Mouse (Mus musculus): ENCODE results near the gene Prpf31. TPM values are rescaled to one million over a fixed set of nuclear protein-coding genes. Genes with fewer than 3 reads are reported as not detected.
A peak's percentile ranks its signal among the peaks of the same experiment; 100 is the strongest.

Prpf31 gene
- total RNA-seq, 2 experiments from 2014 or later = 22.5 to 26.5 TPM

DNA sequence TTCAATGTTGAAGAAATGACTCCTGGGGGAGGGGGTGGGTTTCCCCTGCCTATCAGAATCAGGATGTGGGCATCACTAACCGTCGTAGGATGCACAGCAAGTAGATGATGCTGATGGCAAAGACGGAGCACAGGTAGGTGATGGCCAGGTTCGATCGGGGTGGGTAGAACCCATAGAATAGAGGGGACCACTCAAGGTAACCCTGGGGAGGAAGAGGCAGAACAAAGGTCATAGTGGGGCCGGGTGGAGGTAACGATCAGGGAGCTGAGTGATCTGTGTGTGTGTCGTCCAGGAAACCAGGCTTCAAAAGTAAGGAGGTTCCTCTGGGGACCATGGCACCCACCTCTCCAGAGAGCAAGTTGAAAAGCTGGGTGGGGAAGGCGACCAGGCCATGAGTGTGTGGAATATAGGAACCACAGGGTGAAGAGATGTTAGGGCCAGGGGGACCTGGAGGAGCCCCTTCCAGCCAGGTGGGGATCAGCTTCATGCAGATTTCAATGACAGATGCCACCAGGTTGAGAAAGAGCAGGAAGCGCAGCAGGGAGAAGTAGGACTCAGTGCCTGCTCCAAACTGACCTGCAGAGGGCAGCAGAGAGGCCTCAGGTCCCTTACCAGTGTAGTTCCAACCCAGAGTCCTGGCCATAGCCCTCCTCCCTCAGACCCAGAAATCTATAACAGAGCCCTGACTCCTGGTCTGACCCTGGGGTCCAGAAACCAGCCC, 44.9 kb downstream of the Prpf31 start:
- intact Hi-C loops (cut with DNase I) = loop anchor here (2.0 to 5.0 kb wide), 3 partner anchors 16 to 798 kb away; no protein-coding TSS in a partner anchor
- DNase-seq = peak; percentile 84 to 93

- DNase-seq = no peak
- intact Hi-C loops (cut with DNase I) = loop anchor here (2.0 kb wide), 1 partner anchor 16 kb away; no protein-coding TSS in a partner anchor
Observed at GRCm38 (mm10) chr7:3675228-3675548, 45.4 kb downstream of the Prpf31 start.

DNA sequence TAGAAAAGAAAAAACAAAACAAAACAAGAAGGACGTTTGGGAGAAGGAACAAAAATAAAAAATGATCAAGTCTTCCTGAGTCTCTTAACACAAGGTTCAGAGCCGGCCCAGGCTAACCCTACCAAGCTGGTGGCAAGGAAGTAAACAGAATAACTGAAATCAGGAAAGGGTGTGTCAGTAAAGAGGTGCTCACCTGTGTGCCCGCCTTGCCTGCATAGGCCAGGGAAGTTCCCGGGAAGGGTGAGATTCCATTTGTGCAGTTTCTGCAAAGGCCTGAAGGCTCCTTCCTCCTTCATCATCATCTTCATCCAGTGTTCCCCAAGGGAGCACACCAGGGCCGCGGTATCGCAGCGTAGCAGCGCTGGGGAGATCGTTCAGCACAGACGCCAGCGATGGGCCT, 46.6 kb downstream of the Prpf31 start:
- no peak for DNase-seq
- intact Hi-C loops (cut with DNase I) = no loop called here

DNA sequence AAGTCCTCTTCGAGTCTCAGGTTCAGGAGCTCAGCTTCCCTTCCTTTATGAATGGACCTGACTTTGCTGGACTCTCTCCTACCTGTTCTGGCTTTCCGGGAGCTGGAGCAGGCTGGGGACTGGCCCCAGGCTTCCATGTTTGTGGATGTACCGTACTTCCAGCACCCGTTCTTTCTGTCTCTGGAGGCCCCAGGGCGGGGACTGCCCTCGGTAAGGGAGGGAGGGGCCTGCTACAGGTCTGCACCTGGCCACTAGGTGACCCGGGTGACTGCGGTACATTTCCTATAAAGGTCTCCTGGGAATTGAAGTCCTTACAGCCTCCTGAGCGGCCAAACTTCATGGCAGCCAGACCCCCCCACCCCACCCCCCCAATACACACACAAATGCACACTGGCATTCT, 47.6 kb downstream of the Prpf31 start, which contains the start of gene Tmc4:
Gene Tmc4 (minus strand): TSS at position 212 of the 400 bp plus-strand sequence.
- intact Hi-C loops (cut with DNase I) = no loop called here
- no peak for DNase-seq

DNA sequence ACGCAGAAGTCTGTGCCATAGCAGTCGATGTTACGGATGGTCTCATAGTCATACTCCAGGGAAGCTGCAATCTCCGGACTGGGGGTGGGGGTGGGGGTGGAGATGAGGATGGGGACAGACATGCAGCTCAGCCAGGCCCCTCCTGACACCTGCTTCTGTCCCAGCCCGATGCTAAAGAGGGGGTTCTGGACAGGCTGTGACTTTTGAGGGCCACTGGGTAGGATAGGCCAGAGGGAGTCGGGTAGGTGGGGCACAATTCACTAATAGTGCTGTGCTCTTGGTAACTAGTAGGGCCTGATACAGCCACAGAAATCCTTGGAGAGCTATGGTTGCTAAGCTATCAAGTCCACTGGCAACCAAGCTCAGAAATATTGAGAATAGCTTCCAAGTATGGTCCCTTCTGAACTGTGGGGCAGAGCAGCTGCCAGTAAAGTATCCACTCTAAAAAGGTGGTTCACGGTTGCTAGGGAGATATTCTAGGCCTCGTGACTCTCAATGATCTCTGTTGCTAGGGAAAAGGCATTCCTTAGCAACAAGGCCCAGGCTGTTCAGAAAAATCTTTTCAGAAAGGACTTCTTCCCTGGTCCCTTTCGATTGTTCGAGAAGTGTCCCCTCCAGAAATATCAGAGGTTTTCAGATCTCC, 54.2 kb downstream of the Prpf31 start:
- DNase-seq = no peak
- intact Hi-C loops (cut with DNase I) = no loop called here

- no peak for DNase-seq
- intact Hi-C loops (cut with DNase I) = no loop called here
Observed at GRCm38 (mm10) chr7:3684698-3685097, 54.9 kb downstream of the Prpf31 start.

DNA sequence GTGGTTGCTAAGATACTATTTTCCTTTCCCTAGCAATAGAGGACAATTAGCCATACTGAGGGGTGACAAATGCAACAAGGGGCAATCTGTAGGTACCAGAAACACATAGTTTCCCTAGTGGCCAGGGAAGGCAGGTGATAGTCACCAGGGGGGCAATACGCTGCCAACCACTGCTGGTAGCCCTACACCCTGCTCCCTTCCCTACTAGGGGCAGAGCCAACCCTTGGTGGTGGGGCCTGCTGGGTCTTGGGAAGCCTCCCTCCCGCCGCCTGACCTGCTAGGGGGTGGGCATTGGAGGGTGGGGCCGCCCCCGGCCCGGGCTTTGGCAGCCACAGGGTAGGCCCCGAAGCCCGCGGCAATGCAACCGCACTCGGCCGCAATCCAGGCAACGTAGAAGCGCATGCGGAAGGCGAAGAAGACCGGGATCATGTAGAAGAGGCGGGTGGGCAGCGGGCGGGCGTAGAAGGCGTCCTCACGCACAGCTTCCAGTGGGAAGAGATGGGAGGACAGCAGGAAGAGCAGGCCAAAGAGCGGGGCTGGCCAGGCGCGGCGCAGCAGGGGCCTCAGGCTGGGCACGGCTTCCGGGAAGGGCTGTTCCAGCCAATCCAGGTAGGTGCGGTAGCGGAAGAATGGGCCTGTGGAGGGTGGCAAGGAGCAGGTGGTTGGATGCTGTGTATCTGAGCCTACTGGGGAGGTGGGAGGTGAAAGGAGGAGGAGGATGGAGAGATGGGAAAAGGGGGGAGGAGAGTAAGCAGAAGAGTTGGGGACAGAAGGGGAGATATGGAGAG, 55.8 kb downstream of the Prpf31 start:
- intact Hi-C loops (cut with DNase I) = no loop called here
- no peak for DNase-seq

GRCm38 (mm10) chr7:3691919-3692318, 62.1 kb downstream of the Prpf31 start:
- intact Hi-C loops (cut with DNase I) = loop anchor here (2.0 kb wide), 2 partner anchors 17 to 47 kb away; partner anchors contain the start of gene Cnot3
- no peak for DNase-seq

Small RNA genes lying within 50 kb of the gene (microRNA-seq; reads per million reads assigned to microRNA genes)
- gene Gm25100 (0 reads per million in 2 experiments), gene Mir3572 (4.0 to 5.4 reads per million in 2 experiments)

Other genes starting within 250 kb of the Prpf31 start
- gene Cacng8, start 239.3 kb upstream of the Prpf31 start, total RNA-seq (2021) = not detected
- gene Cacng6, start 205.8 kb upstream of the Prpf31 start, total RNA-seq (2021) = under 1 TPM; 0.72 to 0.95 TPM
- not detected for gene Tarm1, start 127.4 kb upstream of the Prpf31 start, total RNA-seq (2021)
- gene Oscar, start 13.8 kb upstream of the Prpf31 start, total RNA-seq (2021) = under 1 TPM; 0.19 to 0.34 TPM
- 1,000 to 10,000 TPM; 1,807 to 1,867 TPM for gene Ndufa3, start 12.6 kb upstream of the Prpf31 start, total RNA-seq (2021)
- gene Tfpt, start 56 bp upstream of the Prpf31 start, total RNA-seq (2021) = 10 to 100 TPM; 15.1 to 16.9 TPM
- 10 to 100 TPM; 30.4 to 34.1 TPM for gene Cnot3, start 15.3 kb downstream of the Prpf31 start, total RNA-seq (2021)
- 1 to 10 TPM; 8.5 to 9.6 TPM for gene Leng1, start 35.9 kb downstream of the Prpf31 start, total RNA-seq (2021)
- 1 to 10 TPM; 1.1 to 2.0 TPM for gene Tmc4, start 47.6 kb downstream of the Prpf31 start, total RNA-seq (2021)
- gene Tsen34, start 62.9 kb downstream of the Prpf31 start, total RNA-seq (2021) = 10 to 100 TPM; 68.0 to 85.6 TPM
- 10 to 100 TPM; 22.9 to 23.1 TPM for gene Mboat7, start 63.5 kb downstream of the Prpf31 start, total RNA-seq (2021)
- gene Rps9, start 74.0 kb downstream of the Prpf31 start, total RNA-seq (2021) = 100 to 1,000 TPM; 628 to 698 TPM
- gene Pirb, start 90.4 kb downstream of the Prpf31 start, total RNA-seq (2021) = 1 to 10 TPM; 1.1 to 1.4 TPM
- under 1 TPM in 1 of 2 experiments, not detected in 1; 0.20 TPM for gene Gm15448, start 195.7 kb downstream of the Prpf31 start, total RNA-seq (2021)
- under 1 TPM in 1 of 2 experiments, not detected in 1; 0.41 TPM for gene Pira2, start 215.1 kb downstream of the Prpf31 start, total RNA-seq (2021)